Mouse (Mus musculus) intestine, postnatal 0 days (tissue): ENCODE results near the gene Olfr1357. TPM values are rescaled to one million over a fixed set of nuclear protein-coding genes. Genes with fewer than 3 reads are reported as not detected.

Experiments used
- ATAC-seq: fragments of 200-750 bp; cut with Nextera tagmentation; 2 replicates; pipeline ENCODE4 v1.8.0; 2017; ENCODE audit warnings: mild to moderate bottlenecking, moderate TSS enrichment, moderate library complexity
- H3K27ac ChIP-seq: fragments of 300-500 bp; sonication (generic); 2 replicates; pipeline ENCODE4 v1.5.1; 2014; ENCODE audit warnings: mild to moderate bottlenecking, low read depth, low read length, moderate library complexity
- H3K27me3 ChIP-seq: fragments of 300-500 bp; sonication (generic); replicated peaks from 2 replicates; pipeline ENCODE4 v1.6.1; 2014; ENCODE audit warnings: low read length, mixed read lengths; ENCODE audit not compliant: control insufficient read depth, insufficient read depth
- H3K36me3 ChIP-seq: fragments of 300-500 bp; sonication (generic); 2 replicates; pipeline ENCODE4 v1.6.1; 2014; ENCODE audit warnings: mild to moderate bottlenecking, moderate library complexity; ENCODE audit not compliant: control insufficient read depth, insufficient read depth
- H3K4me1 ChIP-seq: fragments of 300-500 bp; sonication (generic); replicated peaks from 2 replicates; pipeline ENCODE4 v1.6.1; 2014; ENCODE audit warnings: antibody characterized with exemption, low read length, mixed read lengths; ENCODE audit not compliant: control insufficient read depth, insufficient read depth
- H3K4me2 ChIP-seq: fragments of 300-500 bp; sonication (generic); replicated peaks from 2 replicates; pipeline ENCODE4 v1.6.1; 2014; ENCODE audit warnings: low read depth, mild to moderate bottlenecking, moderate library complexity
- H3K4me3 ChIP-seq: fragments of 300-500 bp; sonication (generic); 2 replicates; pipeline ENCODE4 v1.5.1; 2014; ENCODE audit warnings: low read depth, low read length
- H3K9ac ChIP-seq: fragments of 300-500 bp; sonication (generic); 2 replicates; pipeline ENCODE4 v1.6.1; 2014; ENCODE audit warnings: mild to moderate bottlenecking, low read depth, low read length
- H3K9me3 ChIP-seq: fragments of 300-500 bp; sonication (generic); 2 replicates; pipeline ENCODE4 v1.6.1; 2016; ENCODE audit warnings: mixed run types; ENCODE audit not compliant: control insufficient read depth
- CTCF ChIP-seq: sonication (generic); IDR thresholded peaks from 2 replicates; pipeline ENCODE4 v1.5.1; 2016; ENCODE audit warnings: low read depth, mild to moderate bottlenecking, control low read depth, antibody characterized with exemption, moderate library complexity
- WGBS: fragments of 180-500 bp; shearing (Covaris S2); extraction: QIAGEN DNeasy Blood & Tissue Kit; methylation state at CpG from one replicate; pipeline ENCODE4 v1.1.7; 2014; 5-methylcytosine and 5-hydroxymethylcytosine counted together
- polyA plus RNA-seq: library from polyadenylated mRNA; unstranded; fragments of >200 nt; fragmentation: Nextera tagmentation; extraction: Ambion mirVana; gene quantifications from 2 replicates; pipeline ENCODE4 v1.2.1, GENCODE M21; 2015

The Olfr1357 gene
- polyA plus RNA-seq, 1 experiment from 2014 or later, result not detected

GRCm38 (mm10) chr10:78592856-78593379 is 25.0 kb downstream of the Olfr1357 start:
- peaks cover 14% of the 10 kb centered on the region; the same call in 1 of the 2 replicates for H3K36me3 ChIP-seq
- H3K4me2 ChIP-seq, result no peak overlapping the region
- H3K4me3 ChIP-seq, result no peak overlapping the region
- 73% methylated on average over 4 of the region's 4 CpGs for WGBS
- no peak overlapping the region for H3K9ac ChIP-seq
- H3K27ac ChIP-seq, result no peak overlapping the region
- no peak for TF ChIP-seq CTCF
- H3K9me3 ChIP-seq, result no peaks in the 10 kb centered on the region
- H3K27me3 ChIP-seq, result no peaks in the 10 kb centered on the region
- ATAC-seq, result no peak
- H3K4me1 ChIP-seq, result 0 out of 2 replicates have a peak, but pooled peaks cover 5% of the 10 kb centered on the region

- 0 out of 2 replicates have a peak, but pooled peaks cover 5% of the 10 kb centered on the region for H3K4me1 ChIP-seq
- 6% methylated on average over 44 of the region's 54 CpGs for WGBS
- no peaks in the 10 kb centered on the region for H3K9me3 ChIP-seq
- peaks cover 25% of the 10 kb centered on the region; the same call in 1 of the 2 replicates for H3K36me3 ChIP-seq
- peak; percentile 36; the same call in 1 of the 2 replicates for ATAC-seq
- H3K27me3 ChIP-seq, result no peaks in the 10 kb centered on the region
- H3K4me2 ChIP-seq, result peak within 1 kb of the TSS; percentile 71
- peak; percentile 37 for TF ChIP-seq CTCF
- H3K4me3 ChIP-seq, result peak within 1 kb of the TSS; percentile 71
- peak within 1 kb of the TSS; percentile 74 for H3K9ac ChIP-seq
- H3K27ac ChIP-seq, result peak within 1 kb of the TSS; percentile 63
Measured at GRCm38 (mm10) chr10:78591406-78592328, 26.2 kb downstream of the Olfr1357 start, which contains the start of gene Syde1. TSS of gene Syde1 (minus strand) at chr10:78591964.

- H3K4me1 ChIP-seq, result 0 out of 2 replicates have a peak, but pooled peaks cover 5% of the 10 kb centered on the region
- no peaks in the 10 kb centered on the region for H3K9me3 ChIP-seq
- 31% methylated on average over 9 of the region's 9 CpGs for WGBS
- no peaks in the 10 kb centered on the region for H3K27me3 ChIP-seq
- peak overlapping the region; percentile 71 for H3K4me3 ChIP-seq
- H3K27ac ChIP-seq, result peak overlapping the region; percentile 63; the same call in 1 of the 2 replicates
- ATAC-seq, result no peak
- peak overlapping the region; percentile 71 for H3K4me2 ChIP-seq
- peak overlapping the region; percentile 74 for H3K9ac ChIP-seq
- no peak for TF ChIP-seq CTCF
- peaks cover 31% of the 10 kb centered on the region for H3K36me3 ChIP-seq
Measured at GRCm38 (mm10) chr10:78590744-78591143, 27.1 kb downstream of the Olfr1357 start.

GRCm38 (mm10) chr10:78589901-78590300 is 28.0 kb downstream of the Olfr1357 start:
- no peaks in the 10 kb centered on the region for H3K27me3 ChIP-seq
- H3K36me3 ChIP-seq, result peaks cover 40% of the 10 kb centered on the region
- no peak overlapping the region for H3K4me3 ChIP-seq
- no peaks in the 10 kb centered on the region for H3K9me3 ChIP-seq
- no peak overlapping the region for H3K9ac ChIP-seq
- WGBS, result 98% methylated on average over 8 of the region's 8 CpGs
- TF ChIP-seq CTCF, result no peak
- no peak overlapping the region for H3K27ac ChIP-seq
- peak overlapping the region; percentile 71; the same call in 1 of the 2 replicates for H3K4me2 ChIP-seq
- no peak for ATAC-seq
- H3K4me1 ChIP-seq, result 0 out of 2 replicates have a peak, but pooled peaks cover 5% of the 10 kb centered on the region

- H3K27ac ChIP-seq, result no peak overlapping the region
- 97% methylated on average over 18 of the region's 18 CpGs for WGBS
- no peak overlapping the region for H3K4me3 ChIP-seq
- no peak overlapping the region for H3K4me2 ChIP-seq
- 0 out of 2 replicates have a peak, but pooled peaks cover 5% of the 10 kb centered on the region for H3K4me1 ChIP-seq
- H3K9ac ChIP-seq, result no peak overlapping the region
- ATAC-seq, result no peak
- no peaks in the 10 kb centered on the region for H3K27me3 ChIP-seq
- peaks cover 46% of the 10 kb centered on the region for H3K36me3 ChIP-seq
- no peaks in the 10 kb centered on the region for H3K9me3 ChIP-seq
- no peak for TF ChIP-seq CTCF
Measured at GRCm38 (mm10) chr10:78589291-78589690, 28.6 kb downstream of the Olfr1357 start.

GRCm38 (mm10) chr10:78586026-78586425 is 31.8 kb downstream of the Olfr1357 start:
- 94% methylated on average over 13 of the region's 13 CpGs for WGBS
- H3K4me3 ChIP-seq, result no peak overlapping the region
- H3K27me3 ChIP-seq, result no peaks in the 10 kb centered on the region
- H3K9me3 ChIP-seq, result no peaks in the 10 kb centered on the region
- no peak for ATAC-seq
- H3K36me3 ChIP-seq, result peaks cover 78% of the 10 kb centered on the region
- H3K9ac ChIP-seq, result no peak overlapping the region
- no peak for TF ChIP-seq CTCF
- no peaks in the 10 kb centered on the region for H3K4me1 ChIP-seq
- no peak overlapping the region for H3K27ac ChIP-seq
- no peak overlapping the region for H3K4me2 ChIP-seq
